Mouse (Mus musculus): ENCODE results near the gene Cyfip1. TPM values are rescaled to one million over a fixed set of nuclear protein-coding genes. Genes with fewer than 3 reads are reported as not detected.

The Cyfip1 gene
- total RNA-seq (2021): 10 to 100 TPM; 18.6 to 27.2 TPM
- long read RNA-seq, experiment 1, full-length matches to known transcripts: 40 of 43 reads
- long read RNA-seq, experiment 1, partial matches to known transcripts: 1 of 43 reads
- long read RNA-seq, experiment 1, other reads (novel, unspliced or antisense): 2 of 43 reads
- long read RNA-seq, experiment 2, full-length matches to known transcripts: 22 of 29 reads
- long read RNA-seq, experiment 2, partial matches to known transcripts: 5 of 29 reads
- long read RNA-seq, experiment 2, other reads (novel, unspliced or antisense): 2 of 29 reads

DNA sequence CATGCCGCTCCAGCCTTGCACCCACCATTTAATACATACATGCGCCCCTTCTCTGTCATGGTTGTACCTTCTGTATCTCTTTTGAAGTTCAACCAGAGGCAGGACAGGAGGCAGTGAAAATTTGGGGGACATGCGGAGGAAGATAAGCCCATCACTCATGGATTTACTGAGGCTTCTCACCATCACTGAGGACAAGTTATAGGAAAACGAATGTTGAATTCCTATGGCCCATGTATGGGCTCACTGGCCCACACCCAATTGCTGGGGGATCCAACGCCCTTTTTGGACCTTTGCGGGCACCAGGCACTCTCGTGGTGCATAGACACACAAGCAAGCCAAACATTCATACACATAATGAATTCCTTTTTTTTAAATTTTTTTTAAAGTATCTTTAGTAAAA is at the start of gene Cyfip1:
Gene Cyfip1, plus strand, starts transcription at position 301 of the 400 bp plus-strand sequence.
- TF ChIP-seq CTCF (IDR thresholded peaks at IDR 0.05): no peak
- H3K4me3 ChIP-seq: peak within 1 kb of the TSS; percentile 99
- intact Hi-C loops (cut with DNase I): loop anchor here (5.0 kb wide), 1 partner anchor 49 kb away; the partner anchor contains the start of gene Tubgcp5
- no peak for DNase-seq
- peak within 1 kb of the TSS; percentile 92 for H3K27ac ChIP-seq

DNA sequence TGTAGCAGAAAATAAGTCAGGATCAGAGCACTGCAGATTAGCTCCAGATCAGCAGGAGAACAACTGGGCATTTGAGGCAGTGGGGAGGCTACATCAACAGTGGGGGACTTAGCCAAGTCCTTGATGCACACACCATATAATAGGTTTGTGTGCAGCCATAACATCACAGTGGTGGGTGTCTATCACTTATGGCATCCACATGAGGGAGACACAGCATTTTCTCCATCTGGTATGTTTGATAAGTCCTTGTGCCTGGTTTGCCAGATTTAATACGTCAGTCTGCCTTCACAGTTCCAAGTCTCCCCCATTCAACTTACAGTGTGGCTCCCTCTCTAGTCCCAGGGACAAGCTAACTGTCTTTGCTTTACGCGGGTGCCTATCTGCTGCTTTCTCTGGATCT is 49.3 kb upstream of the Cyfip1 start:
- no peak for DNase-seq
- intact Hi-C loops (cut with DNase I): loop anchor here (5.0 to 10.0 kb wide), 2 partner anchors 50 to 253 kb away; partner anchors contain the start of gene Cyfip1

DNA sequence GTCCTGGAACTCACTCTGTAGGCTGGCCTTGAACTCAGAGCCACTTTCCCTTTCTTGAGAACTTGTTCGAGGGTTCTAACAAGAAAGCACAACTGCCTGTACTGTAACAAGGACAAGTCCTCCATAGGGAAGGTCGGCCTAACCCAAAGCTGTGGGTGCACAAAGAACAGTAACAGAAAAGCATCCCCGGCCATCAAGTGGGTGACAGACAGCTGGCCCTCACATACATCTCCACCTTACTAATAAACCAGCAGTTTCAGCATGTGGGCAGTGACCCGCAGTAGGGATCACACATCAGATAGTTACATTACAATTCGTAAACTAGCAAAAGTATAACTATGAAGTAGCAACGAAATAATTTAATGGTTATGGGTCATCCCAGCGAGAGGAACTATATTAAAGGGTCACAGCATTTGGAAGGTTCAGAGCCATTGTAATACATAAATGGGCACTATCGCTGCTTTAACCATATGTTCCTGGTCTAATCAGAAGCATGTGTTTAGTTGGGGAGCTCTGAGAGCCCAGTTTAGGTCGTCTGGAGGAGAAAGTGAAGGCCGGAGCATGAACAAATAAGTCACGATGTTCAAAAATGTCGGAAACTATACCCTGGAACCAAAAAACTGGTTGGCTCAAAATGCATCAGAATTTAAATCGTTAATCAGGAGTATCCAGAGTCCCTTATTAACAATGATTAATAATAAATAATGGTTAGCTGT is 48.2 kb upstream of the Cyfip1 start:
- DNase-seq: no peak
- intact Hi-C loops (cut with DNase I): loop anchor here (5.0 to 10.0 kb wide), 2 partner anchors 49 to 251 kb away; partner anchors contain the start of gene Cyfip1
- Histone ChIP-seq H3K4me3 (peak overlapping the region; percentile 81), H3K27ac (peak overlapping the region; percentile 89)
- no peak for TF ChIP-seq CTCF (IDR thresholded peaks at IDR 0.05)

More for the DNA sequence above, 49.3 kb upstream of the Cyfip1 start:
- no peak for TF ChIP-seq CTCF (IDR thresholded peaks at IDR 0.05)
- Histone ChIP-seq H3K27ac (no peak overlapping the region), H3K4me3 (no peak overlapping the region)

DNA sequence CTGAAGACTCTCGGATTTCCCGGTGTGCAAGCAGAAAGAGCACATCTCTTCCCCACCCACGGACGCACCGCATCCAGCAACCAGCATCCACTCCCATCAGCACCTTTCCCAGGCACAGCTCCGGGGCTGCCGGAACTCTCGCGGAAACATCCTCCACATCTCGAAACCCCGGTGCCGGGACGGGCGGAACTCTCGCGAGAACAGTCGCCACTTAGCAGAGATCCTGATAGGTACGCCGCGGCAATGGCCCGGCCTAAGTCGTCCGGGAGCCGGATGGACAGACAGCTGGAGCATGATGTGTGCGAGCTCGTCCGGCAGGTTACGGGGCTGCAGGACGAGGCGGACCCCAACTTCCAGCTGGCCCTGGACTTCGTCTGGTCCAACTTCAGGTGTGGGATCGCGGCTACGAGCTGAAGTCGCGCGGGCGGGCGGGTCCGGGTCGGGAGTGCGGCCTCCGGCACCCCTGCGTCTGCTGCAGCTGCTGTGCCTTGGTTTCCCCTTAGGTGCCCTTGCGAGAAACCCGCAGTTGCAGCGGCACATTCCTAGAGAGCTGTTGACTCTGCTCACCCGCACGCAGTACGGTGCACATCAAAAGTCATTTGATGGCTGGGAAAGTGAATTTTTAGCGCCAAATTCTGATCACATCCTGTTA is 47.5 kb upstream of the Cyfip1 start, which contains the start of gene Tubgcp5:
Gene Tubgcp5, plus strand, starts transcription at position 203 of the 652 bp plus-strand sequence.
- peak; percentile 98 for DNase-seq
- Histone ChIP-seq H3K27ac (peak within 1 kb of the TSS; percentile 89), H3K4me3 (peak within 1 kb of the TSS; percentile 81)
- intact Hi-C loops (cut with DNase I): loop anchor here (5.0 to 10.0 kb wide), 2 partner anchors 48 to 251 kb away; partner anchors contain the start of gene Cyfip1
- TF ChIP-seq CTCF (IDR thresholded peaks at IDR 0.05): no peak

DNA sequence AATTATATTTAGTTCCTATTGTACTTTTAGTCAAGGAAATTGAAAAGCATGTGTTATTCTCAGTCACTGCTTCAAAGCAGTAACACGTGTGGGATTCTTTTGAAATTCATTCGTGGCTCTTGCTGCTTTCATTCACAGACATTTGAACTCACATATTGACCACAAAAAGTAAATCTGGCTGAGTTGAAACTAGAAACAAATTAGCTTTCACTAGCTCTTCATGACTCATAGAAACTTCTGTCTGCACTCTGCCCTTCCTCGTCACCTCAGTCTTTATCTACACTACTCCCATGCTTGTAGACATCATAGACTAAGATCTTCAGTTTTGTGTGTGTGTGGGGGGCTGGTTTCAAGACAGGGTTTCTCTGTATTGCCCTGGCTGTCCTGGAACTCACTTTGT is 41.6 kb upstream of the Cyfip1 start:
- intact Hi-C loops (cut with DNase I): loop anchor here (10.0 kb wide), 1 partner anchor 245 kb away; no protein-coding TSS in a partner anchor
- Histone ChIP-seq H3K27ac (no peak overlapping the region), H3K4me3 (no peak overlapping the region)
- no peak for DNase-seq
- TF ChIP-seq CTCF (IDR thresholded peaks at IDR 0.05): no peak

DNA sequence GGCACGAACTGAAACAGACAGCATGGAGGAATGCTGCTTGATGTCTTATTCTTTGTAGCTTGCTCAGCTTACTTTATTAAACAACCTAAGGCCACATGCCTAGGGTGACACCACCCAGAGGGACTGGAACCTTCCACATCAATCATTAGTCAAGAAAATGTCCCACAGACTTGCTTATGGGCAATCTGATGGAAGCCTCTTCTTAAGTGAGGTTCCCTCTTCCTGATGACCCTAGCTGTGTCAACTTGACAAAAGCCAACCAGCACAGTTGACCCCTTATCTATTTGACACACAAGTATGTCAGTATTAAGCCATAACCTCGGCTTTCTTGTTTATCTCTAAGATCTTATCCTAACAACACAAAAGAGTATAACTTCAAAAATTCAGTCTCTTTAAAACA is 31.6 kb upstream of the Cyfip1 start:
- no peak overlapping the region for H3K4me3 ChIP-seq
- no peak for TF ChIP-seq CTCF (IDR thresholded peaks at IDR 0.05)
- intact Hi-C loops (cut with DNase I): loop anchor here (5.0 kb wide), 1 partner anchor 412 kb away; no protein-coding TSS in a partner anchor
- no peak for DNase-seq
- H3K27ac ChIP-seq: no peak overlapping the region

DNA sequence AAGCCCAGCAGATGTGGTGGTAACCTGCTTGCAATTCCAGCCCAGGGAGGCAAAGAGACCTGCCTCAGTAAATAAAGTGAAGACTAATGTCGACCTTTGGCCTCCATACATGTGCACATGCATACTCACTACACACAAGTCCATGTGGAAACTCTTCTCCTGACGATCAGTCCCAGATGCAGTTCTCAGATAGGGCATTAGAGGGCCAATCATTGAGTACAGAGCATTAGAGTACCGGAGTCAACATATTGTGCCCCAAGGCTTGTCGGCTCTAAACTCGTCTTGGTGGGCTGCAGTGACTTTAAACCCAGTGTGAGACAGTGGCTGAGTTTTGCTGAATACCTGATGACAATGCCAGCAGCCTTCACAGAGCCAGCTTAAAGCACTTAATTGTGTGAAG is 17.1 kb upstream of the Cyfip1 start:
- no peak for DNase-seq
- intact Hi-C loops (cut with DNase I): no loop called here
- H3K4me3 ChIP-seq: no peak overlapping the region
- no peak for TF ChIP-seq CTCF (IDR thresholded peaks at IDR 0.05)
- H3K27ac ChIP-seq: no peak overlapping the region

DNA sequence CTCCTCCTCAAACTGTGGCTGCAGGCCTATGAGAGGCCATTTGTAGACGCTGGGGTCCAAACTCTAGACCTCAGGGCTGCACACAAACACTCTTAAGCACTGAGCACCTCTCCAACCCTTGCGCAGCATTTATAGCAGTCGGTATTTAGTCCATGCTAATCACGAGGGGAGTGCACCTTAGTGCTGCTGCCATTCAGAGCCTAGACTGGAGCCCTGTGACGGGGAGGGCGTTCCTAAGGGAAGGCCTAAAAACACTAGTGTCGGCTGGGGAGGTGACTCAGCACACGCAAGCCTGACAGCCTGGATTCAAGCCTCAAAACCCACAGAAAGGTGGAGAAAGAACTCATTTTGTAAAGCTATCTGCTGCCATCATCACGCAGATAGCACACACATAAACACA is 14.0 kb upstream of the Cyfip1 start:
- Histone ChIP-seq H3K4me3 (no peak overlapping the region), H3K27ac (no peak overlapping the region)
- no peak for DNase-seq
- no peak for TF ChIP-seq CTCF (IDR thresholded peaks at IDR 0.05)
- intact Hi-C loops (cut with DNase I): loop anchor here (5.0 kb wide), 1 partner anchor 95 kb away; no protein-coding TSS in a partner anchor

DNA sequence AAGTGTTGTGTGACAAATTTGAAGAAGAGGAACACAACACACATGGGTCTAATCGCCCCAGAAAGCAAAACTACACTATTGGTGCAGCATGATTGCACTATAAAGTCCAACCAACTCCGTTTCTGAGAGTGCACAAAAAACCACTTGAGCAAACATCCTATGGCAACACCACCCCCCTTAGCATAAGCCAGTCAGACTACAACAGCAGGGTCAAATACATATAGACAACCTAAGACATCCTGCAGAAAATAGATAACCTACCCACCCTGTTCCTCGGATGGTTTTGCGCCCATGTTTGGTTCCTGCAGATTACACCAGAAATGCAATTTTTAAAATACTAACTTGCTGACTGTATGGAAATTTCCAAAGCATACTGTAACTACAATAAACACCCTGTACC is 4.7 kb upstream of the Cyfip1 start:
- TF ChIP-seq CTCF (IDR thresholded peaks at IDR 0.05): no peak
- Histone ChIP-seq H3K4me3 (no peak overlapping the region), H3K27ac (no peak overlapping the region)
- DNase-seq: no peak
- intact Hi-C loops (cut with DNase I): no loop called here

DNA sequence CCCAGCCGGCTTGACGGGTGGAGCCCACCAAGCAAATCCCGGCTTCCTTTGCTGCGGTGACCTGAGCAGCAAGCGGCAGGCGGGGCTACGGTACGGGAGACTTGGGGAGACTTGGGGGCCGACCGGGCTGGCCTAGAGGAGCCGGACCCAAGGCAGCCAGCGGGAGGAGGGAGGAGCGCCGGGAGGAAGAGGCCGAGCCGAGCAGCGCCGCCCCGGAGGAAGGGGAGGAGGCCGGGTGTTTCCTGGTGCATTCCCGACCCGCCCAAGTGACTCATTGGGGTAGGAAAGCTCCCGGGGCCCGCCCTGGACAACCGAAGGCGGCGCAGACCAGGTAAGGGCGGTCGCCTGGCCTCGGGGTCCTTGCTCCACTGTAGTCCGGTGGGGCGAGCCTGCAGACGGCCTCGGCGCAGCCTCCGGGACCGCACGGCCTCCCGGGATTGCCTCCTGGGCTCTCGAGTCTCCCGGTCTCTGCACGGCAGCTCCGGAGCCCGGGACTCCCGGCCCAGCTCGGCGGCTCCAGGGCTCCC is 495 bp downstream of the Cyfip1 start:
- H3K4me3 ChIP-seq: peak overlapping the region; percentile 99
- H3K27ac ChIP-seq: peak overlapping the region; percentile 92
- intact Hi-C loops (cut with DNase I): loop anchor here (5.0 kb wide), 1 partner anchor 50 kb away; the partner anchor contains the start of gene Tubgcp5
- peak; percentile 94 for DNase-seq
- no peak; the same call in 1 of the 2 replicates for TF ChIP-seq CTCF (IDR thresholded peaks at IDR 0.05)

DNA sequence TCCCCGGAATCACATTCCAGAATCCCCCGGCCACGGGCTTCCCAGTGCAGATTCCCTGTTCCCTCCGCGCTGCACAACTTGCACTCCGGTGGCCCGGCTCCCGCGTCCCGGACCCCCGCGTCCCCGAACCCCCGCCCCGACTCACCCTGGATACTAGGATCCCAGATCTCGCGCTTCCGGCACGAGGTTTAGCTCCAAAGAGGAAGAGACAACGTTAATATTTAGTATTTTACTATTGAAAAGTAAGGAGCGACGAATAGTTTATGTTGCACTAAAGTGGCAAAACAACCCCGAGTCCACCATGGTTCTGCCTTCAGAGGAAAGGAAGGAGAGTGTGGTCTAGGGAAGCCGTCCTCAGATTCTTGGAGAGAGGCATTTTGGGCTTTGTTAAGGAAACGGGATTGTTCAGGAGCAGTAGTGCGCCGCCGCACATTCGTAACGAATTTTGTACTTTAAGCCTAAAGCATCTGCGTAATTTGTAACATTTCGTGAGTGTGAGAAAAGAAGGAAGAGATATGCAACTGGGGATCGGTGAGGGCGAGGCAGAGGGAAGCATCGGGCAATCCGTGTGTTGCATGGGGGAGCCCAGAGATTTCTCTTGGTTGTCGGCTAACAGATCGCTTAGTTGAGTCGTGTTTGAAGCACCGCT is 1.1 kb downstream of the Cyfip1 start:
- H3K27ac ChIP-seq: peak overlapping the region; percentile 92
- H3K4me3 ChIP-seq: peak overlapping the region; percentile 99
- DNase-seq: no peak
- intact Hi-C loops (cut with DNase I): loop anchor here (5.0 kb wide), 1 partner anchor 50 kb away; the partner anchor contains the start of gene Tubgcp5
- no peak for TF ChIP-seq CTCF (IDR thresholded peaks at IDR 0.05)

Measured in gastrocnemius, adult 2 months (tissue).